Mouse (Mus musculus) cerebellum, adult 18-20 months (tissue): Measurements from ENCODE around the gene Cacna1c.

Source experiments
- DNase-seq, 2 experiments: peaks; one replicate each; pipeline ENCODE4 v3.0.0; 2021

Cacna1c gene

DNA sequence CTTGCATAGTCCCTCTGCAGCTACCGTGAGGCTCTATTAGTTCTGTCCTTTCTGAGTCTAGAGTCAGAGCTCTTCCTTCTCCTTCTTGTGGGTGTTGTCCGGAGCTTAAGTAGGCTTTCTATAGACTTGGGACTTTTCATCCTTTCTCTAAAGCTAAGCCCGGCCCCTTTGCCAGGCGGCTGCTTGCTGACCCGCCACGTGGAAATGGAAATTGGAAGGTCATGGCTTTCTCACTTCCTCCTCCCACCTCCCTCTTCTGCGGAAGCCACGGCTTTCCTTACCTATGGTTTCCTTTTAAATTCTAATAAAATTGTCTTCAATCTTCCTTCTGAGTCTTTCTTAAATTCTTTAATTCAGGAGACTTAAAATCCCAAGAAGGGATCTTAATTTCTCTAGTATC, 148.9 kb downstream of the Cacna1c start:
- DNase-seq: no peak

- DNase-seq: no peak
Observed at GRCm38 (mm10) chr6:119045498-119045897, 150.7 kb downstream of the Cacna1c start.

- DNase-seq: no peak
Observed at GRCm38 (mm10) chr6:119044148-119044547, 152.1 kb downstream of the Cacna1c start.

GRCm38 (mm10) chr6:119042803-119043202, 153.4 kb downstream of the Cacna1c start:
- no peak for DNase-seq

- DNase-seq: no peak
Observed at GRCm38 (mm10) chr6:119040961-119041360, 155.3 kb downstream of the Cacna1c start.

GRCm38 (mm10) chr6:119039815-119040214, 156.4 kb downstream of the Cacna1c start:
- DNase-seq: peak in 1 of 2 experiments; percentile 45

DNA sequence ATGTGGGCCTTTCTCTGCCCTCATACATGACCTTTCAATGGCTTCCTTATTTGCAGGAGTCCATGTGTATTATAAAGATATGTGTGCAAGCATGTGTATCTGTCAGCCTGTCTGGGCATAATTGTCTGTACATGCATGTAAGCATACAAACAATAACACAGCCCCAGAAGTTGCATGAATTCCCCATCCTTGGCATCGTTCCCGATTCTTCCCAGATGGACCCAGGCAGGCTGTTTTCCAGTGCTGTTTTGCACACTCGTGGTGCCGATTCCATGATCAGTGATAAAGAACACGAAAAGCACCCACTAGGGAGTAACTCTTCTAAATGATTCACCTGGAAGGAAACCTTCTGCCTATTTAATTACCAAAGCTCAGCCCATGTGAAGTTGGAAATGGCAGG, 156.9 kb downstream of the Cacna1c start:
- peak in 1 of 2 experiments; percentile 51 for DNase-seq

DNA sequence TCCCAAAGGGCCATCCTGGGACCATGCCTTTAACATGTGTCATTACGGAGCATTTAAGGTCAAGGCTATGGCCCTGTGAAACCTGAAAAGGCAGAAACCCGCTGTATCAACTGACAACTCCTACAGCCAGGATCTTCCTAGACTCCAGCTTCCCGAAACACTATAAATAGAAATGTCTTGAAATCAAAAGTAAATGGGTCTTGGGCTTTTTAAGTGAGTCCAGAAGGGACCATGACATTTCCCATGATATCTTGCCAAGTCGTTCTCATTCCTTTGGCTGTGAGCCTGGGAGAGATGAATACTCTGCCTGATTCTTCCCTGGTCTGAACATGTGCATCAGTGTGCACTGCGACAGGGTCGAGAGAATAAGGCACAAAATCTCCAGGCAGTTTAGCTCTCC, 158.4 kb downstream of the Cacna1c start:
- DNase-seq: peak; percentile 45 to 46

DNA sequence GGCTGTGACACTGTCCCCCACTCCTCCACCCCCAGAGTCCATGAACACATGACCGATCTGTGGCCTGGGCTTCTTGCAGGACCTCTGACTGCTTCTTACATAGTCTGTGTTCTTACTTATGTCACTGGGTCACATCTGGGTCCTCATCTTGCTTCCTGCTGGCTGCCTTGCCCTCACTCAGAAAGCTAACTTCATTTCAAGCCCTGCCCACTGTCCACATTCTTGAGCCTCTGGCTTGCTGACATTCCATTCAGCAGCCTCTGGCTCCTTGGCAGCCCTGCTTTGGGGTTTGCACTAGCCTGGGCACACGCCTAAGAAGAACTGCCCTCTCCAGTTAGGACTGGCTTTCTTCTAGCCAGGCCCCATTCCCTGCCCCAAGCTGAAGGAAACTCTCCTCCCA, 159.2 kb downstream of the Cacna1c start:
- DNase-seq: no peak

DNA sequence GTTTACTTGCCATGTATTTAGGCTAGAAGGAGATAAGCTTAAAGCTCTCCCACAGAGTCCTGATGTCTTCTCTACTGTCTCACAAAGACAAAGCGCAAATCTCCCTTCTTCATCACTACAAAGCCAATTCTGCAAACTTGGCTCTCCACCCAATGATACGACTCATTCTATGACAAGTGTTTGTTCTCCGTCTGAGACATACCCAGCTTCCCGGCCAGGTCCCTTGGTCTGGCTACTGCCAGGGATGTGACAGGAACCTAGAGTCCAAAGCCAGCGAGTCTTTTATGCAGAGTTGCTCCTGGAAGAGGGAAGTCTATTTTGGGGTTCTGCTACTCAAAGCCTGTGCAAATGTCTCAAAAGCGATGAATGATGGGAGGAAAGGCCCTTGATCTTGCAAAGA, 160.9 kb downstream of the Cacna1c start:
- DNase-seq: no peak

DNA sequence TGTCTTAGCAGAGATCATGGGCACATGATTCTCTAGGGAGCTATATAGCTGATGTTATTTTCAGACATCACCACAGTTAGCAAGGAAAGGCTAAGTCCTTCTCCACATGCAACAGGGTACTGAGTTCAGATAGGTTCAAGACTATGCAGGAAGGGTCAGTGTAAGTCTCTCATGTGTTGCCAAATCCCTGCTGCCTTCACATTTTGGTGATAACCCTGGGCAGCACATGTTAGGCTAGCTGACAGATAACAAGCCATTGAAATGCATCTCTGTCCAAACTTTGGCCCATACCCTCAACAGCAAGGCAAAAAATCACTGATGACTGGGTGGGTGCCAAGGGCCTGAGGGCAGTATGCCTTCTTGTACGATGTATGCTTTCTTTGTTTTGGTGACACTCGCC, 161.3 kb downstream of the Cacna1c start:
- no peak for DNase-seq

- DNase-seq: no peak
Observed at GRCm38 (mm10) chr6:119027880-119028279, 168.3 kb downstream of the Cacna1c start.

- no peak for DNase-seq
Observed at GRCm38 (mm10) chr6:119022850-119023249, 173.4 kb downstream of the Cacna1c start.

DNA sequence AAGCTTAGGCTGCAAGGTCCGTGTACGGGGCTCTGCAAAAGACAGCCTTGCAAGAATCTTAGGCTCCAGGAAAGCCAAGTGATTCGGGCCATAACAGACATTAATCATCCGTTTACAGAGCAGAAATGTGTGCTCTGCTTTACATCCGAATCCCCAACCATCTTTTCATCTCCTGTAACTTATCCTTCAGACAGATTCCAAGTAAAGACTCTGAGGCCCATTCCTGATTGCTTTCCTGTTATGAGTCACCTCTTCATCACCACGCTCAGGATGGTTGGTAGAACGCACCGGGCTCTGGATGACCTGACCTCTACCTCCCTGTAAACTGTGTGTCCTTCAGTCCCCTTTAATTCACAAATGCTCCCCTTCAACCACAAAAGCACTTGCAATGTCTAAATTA, 175.0 kb downstream of the Cacna1c start:
- DNase-seq: no peak

GRCm38 (mm10) chr6:119018956-119019355, 177.3 kb downstream of the Cacna1c start:
- no peak for DNase-seq

- DNase-seq: no peak
Observed at GRCm38 (mm10) chr6:119018256-119018655, 178.0 kb downstream of the Cacna1c start.

GRCm38 (mm10) chr6:119017498-119017897, 178.7 kb downstream of the Cacna1c start:
- no peak for DNase-seq

GRCm38 (mm10) chr6:119015346-119015745, 180.9 kb downstream of the Cacna1c start:
- no peak for DNase-seq

DNA sequence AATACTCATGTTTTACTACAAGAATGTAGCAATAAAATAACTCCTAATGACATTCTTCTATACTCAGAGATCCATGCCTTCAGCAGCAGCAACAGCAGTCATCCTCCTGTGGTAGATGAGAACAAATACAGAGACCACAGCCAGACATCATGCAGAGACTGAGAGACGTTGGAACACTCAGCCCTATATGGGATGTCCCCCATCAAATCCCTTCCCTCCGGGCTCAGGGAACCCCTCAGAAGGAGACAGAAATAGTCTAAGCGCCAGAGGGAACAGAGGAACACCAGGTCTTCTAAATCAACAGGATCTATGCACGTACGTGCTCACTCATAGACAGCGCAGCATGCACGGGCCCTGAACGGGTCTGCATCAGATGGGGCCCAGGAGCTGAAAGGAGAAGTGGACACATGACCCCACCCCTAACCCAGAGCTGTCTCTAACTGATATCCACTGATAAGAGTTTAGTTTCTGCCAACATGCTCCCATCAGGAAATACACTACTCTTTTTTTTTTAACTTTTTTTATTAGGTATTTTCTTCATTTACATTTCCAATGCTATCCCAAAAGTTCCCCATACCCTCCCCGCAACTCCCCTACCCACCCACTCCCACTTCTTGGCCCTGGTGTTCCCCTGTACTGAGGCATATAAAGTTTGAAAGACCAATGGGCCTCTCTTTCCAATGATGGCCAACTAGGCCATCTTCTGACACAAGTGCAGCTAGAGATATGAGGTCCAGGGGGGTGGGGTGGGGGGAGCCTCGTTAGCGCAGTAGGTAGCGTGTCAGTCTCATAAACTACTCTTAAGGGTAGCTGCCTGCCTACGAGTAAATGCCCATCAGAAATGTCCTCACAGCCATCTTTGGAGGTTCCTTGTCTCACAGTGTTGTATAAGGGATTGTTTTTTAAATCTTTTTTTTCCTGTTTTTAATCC, 182.8 kb downstream of the Cacna1c start:
- DNase-seq: no peak

GRCm38 (mm10) chr6:119010875-119011274, 185.3 kb downstream of the Cacna1c start:
- no peak for DNase-seq

- peak; percentile 55 to 67 for DNase-seq
Observed at GRCm38 (mm10) chr6:119009526-119009925, 186.7 kb downstream of the Cacna1c start.

- DNase-seq: no peak
Observed at GRCm38 (mm10) chr6:119008638-119009166, 187.5 kb downstream of the Cacna1c start.

GRCm38 (mm10) chr6:119004596-119004995, 191.6 kb downstream of the Cacna1c start:
- DNase-seq: no peak

DNA sequence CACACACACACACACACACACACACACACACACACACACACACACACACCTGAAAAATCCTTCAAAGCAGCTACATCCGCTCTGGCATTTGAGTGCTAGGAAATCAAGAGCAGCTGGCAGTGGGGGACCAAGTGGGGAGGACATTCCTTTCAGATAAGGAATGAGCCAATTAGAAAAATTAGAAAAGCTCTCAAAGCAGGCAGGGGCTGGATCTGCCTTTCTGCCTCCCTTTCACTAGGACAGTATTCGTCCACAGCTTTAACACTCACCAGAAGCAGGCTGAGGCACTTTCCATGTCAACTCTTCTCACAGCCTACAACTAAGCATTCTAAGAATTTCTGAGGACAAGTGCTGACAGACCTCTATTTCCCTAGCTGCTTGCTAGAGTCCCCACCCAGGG, 194.8 kb downstream of the Cacna1c start:
- no peak for DNase-seq
